Mouse (Mus musculus) stomach, postnatal 0 days (tissue): ENCODE results near the gene Shld2.

Source experiments
- CTCF ChIP-seq: IDR thresholded peaks from 2 replicates; pipeline ENCODE4 v1.5.1; 2016; ENCODE audit warnings: antibody characterized with exemption, low read depth, mild to moderate bottlenecking, moderate library complexity
- EP300 ChIP-seq: optimal IDR thresholded peaks from 2 replicates; pipeline ENCODE3; 2016; ENCODE audit warnings: antibody characterized with exemption

DNA sequence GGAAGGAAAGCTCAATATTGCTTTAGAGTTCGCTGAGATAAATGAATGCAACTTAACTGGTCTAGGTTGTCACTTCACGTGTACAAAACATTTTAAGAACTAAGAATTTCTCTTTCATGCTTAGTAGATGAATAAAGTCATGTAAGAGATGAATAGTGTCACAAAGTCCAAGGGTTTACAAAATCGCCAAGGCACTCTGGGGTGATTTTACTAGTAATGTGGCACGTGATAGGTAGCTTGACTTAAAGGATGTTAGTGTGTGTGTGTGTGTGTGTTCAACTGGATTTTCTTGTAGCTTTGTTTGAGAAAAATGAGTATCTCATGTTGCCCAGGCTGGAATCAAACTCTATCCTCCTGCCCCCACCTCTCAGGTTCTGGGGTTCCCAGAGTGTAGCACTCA, 1.0 kb downstream of the Shld2 start:
- no peak for TF ChIP-seq EP300
- no peak for TF ChIP-seq CTCF
